Mouse (Mus musculus) E14TG2a.4 (cell line): Measurements from ENCODE around the gene Smad5.

ENCODE experiments used
- H3K27me3 ChIP-seq: 2 replicates; pipeline ENCODE4 v1.6.1; 2014; ENCODE audit warnings: low read length, control low read depth; ENCODE audit not compliant: insufficient read depth
- H3K36me3 ChIP-seq: 2 replicates; pipeline ENCODE4 v1.6.1; 2014; ENCODE audit warnings: low read length, control low read depth; ENCODE audit not compliant: insufficient read depth
- H3K4me1 ChIP-seq: replicated peaks from 2 replicates; pipeline ENCODE4 v1.6.1; 2014; ENCODE audit warnings: low read depth, low read length, control low read depth
- H3K4me3 ChIP-seq: replicated peaks from 2 replicates; pipeline ENCODE4 v1.5.1; 2014; ENCODE audit warnings: mild to moderate bottlenecking, low read length
- H3K9me3 ChIP-seq: 2 replicates; pipeline ENCODE4 v1.6.1; 2014; ENCODE audit warnings: low read length, control low read depth
- CTCF ChIP-seq: conservative IDR thresholded peaks from 2 replicates; pipeline ENCODE4 v1.5.1; 2014; ENCODE audit warnings: low read length
- NANOG ChIP-seq: IDR thresholded peaks from 2 replicates; pipeline ENCODE4 v1.6.1; 2014; ENCODE audit warnings: borderline replicate concordance, low read length, mixed read lengths
- POU5F1 ChIP-seq: IDR thresholded peaks from 2 replicates; pipeline ENCODE4 v1.6.1; 2014; ENCODE audit warnings: low read length, borderline replicate concordance

Smad5 gene

DNA sequence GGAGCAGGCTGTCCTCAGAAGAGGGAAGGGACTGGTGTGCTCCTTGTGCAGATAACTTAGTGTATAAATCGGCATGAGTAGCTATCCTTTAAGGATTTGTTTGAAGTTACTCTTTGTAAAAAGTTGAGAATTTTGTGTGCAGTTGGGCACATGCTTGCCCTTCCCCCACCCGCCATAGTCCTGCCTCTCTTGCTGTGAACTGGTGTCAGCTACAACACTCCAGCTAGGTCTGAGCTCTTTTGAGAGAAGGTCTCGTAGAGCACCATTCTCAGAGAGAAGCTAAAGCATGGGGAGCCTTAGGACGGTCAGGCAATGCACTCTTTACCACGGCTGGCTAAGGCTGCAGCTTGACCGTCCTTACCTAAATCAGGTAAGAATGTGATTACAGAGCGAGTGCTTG lies 38.9 kb downstream of the Smad5 start:
- H3K4me3 ChIP-seq = no peak overlapping the region
- peaks cover 20% of the 10 kb centered on the region for H3K36me3 ChIP-seq
- no peak for TF ChIP-seq CTCF
- TF ChIP-seq POU5F1 = no peak
- TF ChIP-seq NANOG = no peak
- H3K4me1 ChIP-seq = 0 out of 2 replicates have a peak, but pooled peaks cover 3% of the 10 kb centered on the region
- no peaks in the 10 kb centered on the region for H3K27me3 ChIP-seq
- H3K9me3 ChIP-seq = no peaks in the 10 kb centered on the region

DNA sequence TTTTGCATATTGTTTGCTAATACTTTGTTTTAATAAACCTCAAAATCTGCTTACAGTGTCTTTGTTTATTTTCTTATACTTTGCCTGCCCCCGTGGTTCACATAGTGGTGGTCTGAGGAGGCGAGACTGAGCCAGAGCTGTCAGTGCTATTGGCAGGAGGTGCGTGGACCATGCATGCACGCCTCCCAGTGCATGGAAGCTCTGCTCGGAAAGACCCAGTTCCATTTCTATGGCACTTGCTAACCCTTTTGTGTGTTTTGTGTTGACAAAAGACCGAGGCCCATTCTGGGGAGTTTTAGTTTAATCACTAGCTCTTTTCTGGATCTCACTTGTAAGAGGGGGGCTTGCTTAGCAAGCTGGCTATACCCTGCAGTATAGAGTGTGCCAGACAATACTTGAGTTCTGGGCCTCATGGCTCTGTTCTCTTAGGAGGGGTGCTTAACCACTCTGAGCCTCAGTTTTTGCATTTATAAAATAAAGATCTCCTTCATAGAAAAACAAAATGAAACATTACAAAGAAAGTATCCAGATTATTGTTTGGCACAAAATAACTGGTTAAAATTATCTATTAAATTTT lies 39.6 kb downstream of the Smad5 start:
- H3K4me1 ChIP-seq = 0 out of 2 replicates have a peak, but pooled peaks cover 3% of the 10 kb centered on the region
- no peak overlapping the region for H3K4me3 ChIP-seq
- no peaks in the 10 kb centered on the region for H3K9me3 ChIP-seq

DNA sequence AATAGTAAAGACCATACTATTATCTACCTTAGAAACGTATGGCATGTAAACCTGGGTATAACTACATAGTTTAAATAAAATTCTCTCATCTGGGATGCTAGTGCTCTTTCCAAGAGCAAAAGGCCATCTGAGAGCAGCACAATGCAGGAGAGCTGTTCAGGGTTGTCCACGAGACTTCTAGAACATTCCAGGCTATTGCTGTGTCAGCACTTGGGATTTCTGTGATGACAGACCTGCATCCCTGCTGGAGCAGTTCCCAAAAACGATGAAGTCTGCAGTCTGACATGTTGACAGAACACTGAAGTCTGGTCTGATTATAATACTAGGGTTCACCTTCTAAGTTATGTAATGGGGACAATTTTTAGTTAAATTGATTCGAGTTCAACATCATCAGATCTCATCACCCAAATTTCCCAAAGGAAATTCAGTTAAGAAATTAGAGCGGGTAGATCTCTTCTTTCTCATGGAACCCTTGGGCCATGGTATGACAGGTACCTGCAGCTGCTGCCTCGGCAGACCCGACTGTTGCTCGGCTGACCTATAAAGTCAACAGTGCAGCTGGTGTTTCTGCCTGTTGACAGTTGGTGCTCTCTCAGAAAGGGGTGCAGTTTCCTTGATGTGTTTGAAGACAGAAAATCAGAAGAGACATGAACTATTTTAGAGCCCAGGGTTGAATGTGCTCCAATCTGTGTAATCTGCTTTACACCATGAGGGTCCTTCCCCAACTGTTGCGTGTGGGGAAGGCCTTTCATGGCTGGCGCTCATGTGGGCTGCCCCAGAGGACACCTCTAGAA lies 44.1 kb downstream of the Smad5 start:
- peaks cover 4% of the 10 kb centered on the region for H3K4me1 ChIP-seq
- TF ChIP-seq POU5F1 = no peak
- TF ChIP-seq NANOG = no peak
- TF ChIP-seq CTCF = no peak
- H3K9me3 ChIP-seq = no peaks in the 10 kb centered on the region
- H3K36me3 ChIP-seq = no peaks in the 10 kb centered on the region
- no peak overlapping the region for H3K4me3 ChIP-seq
- H3K27me3 ChIP-seq = peaks cover 38% of the 10 kb centered on the region

More for the DNA sequence above, 39.6 kb downstream of the Smad5 start:
- H3K27me3 ChIP-seq = no peaks in the 10 kb centered on the region
- peaks cover 20% of the 10 kb centered on the region for H3K36me3 ChIP-seq
- TF ChIP-seq NANOG (no peak), POU5F1 (no peak), CTCF (no peak)

DNA sequence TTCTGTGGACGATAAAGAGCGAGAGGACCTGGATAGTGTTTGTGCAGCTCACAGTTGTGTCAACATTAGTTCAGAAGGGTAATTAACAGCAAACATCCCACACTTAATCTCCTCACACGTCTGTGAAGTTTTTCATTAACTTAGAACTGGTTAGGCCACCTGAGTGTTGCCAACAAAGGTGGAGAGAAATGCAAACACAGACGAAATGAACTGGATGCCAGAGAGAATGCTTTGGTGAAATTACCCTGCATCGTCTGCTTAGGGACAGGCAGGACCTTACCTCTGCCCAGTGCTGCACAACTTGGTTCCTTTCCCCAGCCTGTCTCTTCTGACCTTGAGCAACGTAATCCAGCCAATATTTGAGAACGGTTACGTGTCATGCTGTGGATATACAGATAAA lies 44.7 kb downstream of the Smad5 start:
- H3K36me3 ChIP-seq = no peaks in the 10 kb centered on the region

DNA sequence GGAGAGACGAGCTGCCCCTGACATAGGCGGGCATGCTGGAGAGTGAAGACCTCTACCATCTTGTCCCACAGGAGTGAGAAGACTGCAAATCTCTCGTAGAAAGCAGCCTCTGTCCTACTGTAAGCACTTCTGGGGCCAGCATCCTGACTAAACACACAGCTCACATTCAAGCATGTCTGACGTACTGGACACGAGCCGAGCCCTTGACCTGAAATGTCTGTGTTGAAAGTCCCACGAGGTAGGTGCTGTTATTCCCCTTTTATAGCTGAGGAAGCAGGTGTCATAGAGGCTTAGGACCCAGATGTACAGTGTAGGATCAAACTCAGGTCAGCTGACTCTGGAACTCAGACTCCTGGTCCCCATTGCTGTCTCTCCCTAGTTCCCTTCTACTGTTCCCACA lies 46.6 kb downstream of the Smad5 start:
- Histone ChIP-seq H3K36me3 (no peaks in the 10 kb centered on the region), H3K4me1 (peaks cover 20% of the 10 kb centered on the region), H3K27me3 (peaks cover 62% of the 10 kb centered on the region), H3K9me3 (no peaks in the 10 kb centered on the region), H3K4me3 (no peak overlapping the region)
- TF ChIP-seq CTCF (no peak), NANOG (no peak), POU5F1 (no peak)

More for the DNA sequence above, 44.7 kb downstream of the Smad5 start:
- Histone ChIP-seq H3K27me3 (peaks cover 45% of the 10 kb centered on the region), H3K9me3 (no peaks in the 10 kb centered on the region), H3K4me3 (no peak overlapping the region), H3K4me1 (peaks cover 10% of the 10 kb centered on the region)
- TF ChIP-seq POU5F1 = no peak
- no peak for TF ChIP-seq NANOG
- no peak for TF ChIP-seq CTCF

DNA sequence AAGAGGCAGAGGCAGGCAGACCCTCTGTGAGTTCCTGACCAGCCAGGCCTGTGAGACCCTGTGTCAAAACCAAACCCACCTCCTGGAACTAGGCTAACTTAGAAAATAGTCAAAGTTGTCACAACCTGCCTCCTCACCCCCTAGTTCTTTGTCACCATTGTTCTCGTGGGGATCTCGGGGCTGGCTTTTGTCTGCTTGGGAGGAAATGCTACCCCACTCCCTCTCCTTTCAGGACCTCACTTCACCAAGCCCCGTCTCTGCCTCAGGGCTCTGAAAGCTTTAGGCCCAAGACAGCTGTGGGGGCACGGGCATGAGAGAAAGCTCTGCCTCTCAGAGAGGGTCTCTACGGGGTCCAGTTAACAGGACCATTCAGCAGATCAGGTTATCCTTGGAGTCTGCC lies 49.0 kb downstream of the Smad5 start:
- peaks cover 20% of the 10 kb centered on the region for H3K4me1 ChIP-seq
- no peaks in the 10 kb centered on the region for H3K9me3 ChIP-seq
- H3K36me3 ChIP-seq = no peaks in the 10 kb centered on the region
- H3K27me3 ChIP-seq = peaks cover 86% of the 10 kb centered on the region
- TF ChIP-seq CTCF = no peak
- no peak for TF ChIP-seq NANOG
- TF ChIP-seq POU5F1 = no peak
- H3K4me3 ChIP-seq = no peak overlapping the region

GRCm38 (mm10) chr13:56752474-56753191 lies 49.8 kb downstream of the Smad5 start:
- Histone ChIP-seq H3K36me3 (no peaks in the 10 kb centered on the region), H3K4me3 (peak overlapping the region; percentile 74), H3K4me1 (peaks cover 20% of the 10 kb centered on the region), H3K27me3 (peaks cover 92% of the 10 kb centered on the region), H3K9me3 (no peaks in the 10 kb centered on the region)
- TF ChIP-seq CTCF = no peak
- TF ChIP-seq POU5F1 = no peak
- TF ChIP-seq NANOG = no peak

DNA sequence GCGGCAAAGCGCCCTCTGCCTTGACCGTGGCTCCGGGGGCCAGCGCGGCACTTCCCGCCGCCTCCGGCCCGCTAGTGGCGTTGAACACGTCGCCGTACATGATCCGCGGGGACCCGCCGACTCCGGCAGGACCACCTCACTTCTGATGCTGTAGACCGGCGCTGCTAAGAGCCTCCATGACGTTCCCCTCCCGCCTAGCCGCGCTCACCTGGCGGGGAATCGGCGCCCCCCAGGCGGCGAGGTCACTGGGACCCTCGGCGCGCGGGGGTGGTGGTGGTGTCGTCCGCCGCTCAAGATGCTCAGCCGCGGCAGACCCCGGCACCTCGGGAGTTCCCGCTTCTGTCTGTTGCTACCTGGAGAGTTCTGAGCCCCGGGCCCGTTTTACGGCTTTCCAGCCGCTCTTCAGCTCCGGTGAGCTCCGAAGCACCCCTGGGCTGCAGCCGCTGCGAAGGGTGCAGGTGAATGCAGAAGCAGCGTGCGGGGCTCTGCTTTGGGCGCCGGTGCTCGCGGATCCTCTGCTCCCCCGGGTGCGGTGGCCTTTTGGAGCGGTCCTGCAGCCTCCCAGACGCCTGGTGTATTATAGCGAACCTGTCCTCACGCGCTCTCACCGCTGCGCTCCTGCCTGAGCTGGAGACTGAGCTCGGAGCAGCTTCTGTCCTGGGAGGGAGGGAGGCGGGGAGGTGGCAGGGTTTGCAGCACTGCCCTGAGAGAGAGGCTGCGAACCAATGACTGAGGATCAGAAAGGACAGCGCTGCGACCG lies 50.6 kb downstream of the Smad5 start, which contains the start of gene Gm45623:
Gm45623 (minus strand) TSS at position 636 of the 760 bp plus-strand sequence.
- peak within 1 kb of the TSS; percentile 74 for H3K4me3 ChIP-seq
- H3K27me3 ChIP-seq = peaks cover 93% of the 10 kb centered on the region
- no peaks in the 10 kb centered on the region for H3K9me3 ChIP-seq
- TF ChIP-seq POU5F1 (no peak), NANOG (no peak), CTCF (no peak)
- no peaks in the 10 kb centered on the region for H3K36me3 ChIP-seq
- peaks cover 22% of the 10 kb centered on the region for H3K4me1 ChIP-seq
